Mouse (Mus musculus): ENCODE measurements around the gene Secisbp2.

GRCm38 (mm10) chr13:51622626-51623025, 28.9 kb upstream of the Secisbp2 start:
- TF ChIP-seq CTCF (IDR thresholded peaks at IDR 0.05; ENCODE audit: borderline replicate concordance, insufficient read depth, low read length) (no peak), POLR2A (IDR thresholded peaks at IDR 0.05; ENCODE audit: low read depth, low read length) (no peak)
